Mouse (Mus musculus) hindbrain, embryonic 12.5 days (tissue): Measurements from ENCODE around the gene Kif18b. TPM values are rescaled to one million over a fixed set of nuclear protein-coding genes. Genes with fewer than 3 reads are reported as not detected.

Source experiments
- ATAC-seq: fragments of 200-750 bp; cut with Nextera tagmentation; 2 replicates; pipeline ENCODE4 v1.8.0; 2017; ENCODE audit warnings: moderate TSS enrichment; ENCODE audit not compliant: low FRiP score
- H3K27ac ChIP-seq: fragments of 300-500 bp; sonication (generic); 2 replicates; pipeline ENCODE4 v1.5.1; 2016; ENCODE audit warnings: mild to moderate bottlenecking
- H3K27me3 ChIP-seq: fragments of 300-500 bp; sonication (generic); 2 replicates; pipeline ENCODE4 v1.6.1; 2016; ENCODE audit warnings: mild to moderate bottlenecking
- H3K36me3 ChIP-seq: fragments of 300-500 bp; sonication (generic); 2 replicates; pipeline ENCODE4 v1.6.1; 2016; ENCODE audit warnings: mild to moderate bottlenecking
- H3K4me1 ChIP-seq: fragments of 300-500 bp; sonication (generic); 2 replicates; pipeline ENCODE4 v1.6.1; 2016
- H3K4me2 ChIP-seq: fragments of 300-500 bp; sonication (generic); replicated peaks from 2 replicates; pipeline ENCODE4 v1.6.1; 2016; ENCODE audit warnings: mild to moderate bottlenecking
- H3K4me3 ChIP-seq: fragments of 300-500 bp; sonication (generic); 2 replicates; pipeline ENCODE4 v1.5.1; 2016; ENCODE audit warnings: mild to moderate bottlenecking
- H3K9ac ChIP-seq: fragments of 300-500 bp; sonication (generic); 2 replicates; pipeline ENCODE4 v1.6.1; 2016; ENCODE audit warnings: mild to moderate bottlenecking, moderate library complexity
- H3K9me3 ChIP-seq: fragments of 300-500 bp; sonication (generic); replicated peaks from 2 replicates; pipeline ENCODE4 v1.6.1; 2016; ENCODE audit warnings: mild to moderate bottlenecking
- WGBS: fragments of 180-500 bp; shearing (Covaris S2); methylation state at CpG from one replicate; pipeline ENCODE4 v1.1.7; 2016; 5-methylcytosine and 5-hydroxymethylcytosine counted together
- polyA plus RNA-seq: library from polyadenylated mRNA; unstranded; fragments of >200 nt; fragmentation: Nextera tagmentation; extraction: Ambion mirVana; gene quantifications from 2 replicates; pipeline ENCODE4 v1.2.1, GENCODE M21; 2016

Gene Kif18b
- polyA plus RNA-seq, 1 experiment from 2014 or later, result 6.6 TPM

DNA sequence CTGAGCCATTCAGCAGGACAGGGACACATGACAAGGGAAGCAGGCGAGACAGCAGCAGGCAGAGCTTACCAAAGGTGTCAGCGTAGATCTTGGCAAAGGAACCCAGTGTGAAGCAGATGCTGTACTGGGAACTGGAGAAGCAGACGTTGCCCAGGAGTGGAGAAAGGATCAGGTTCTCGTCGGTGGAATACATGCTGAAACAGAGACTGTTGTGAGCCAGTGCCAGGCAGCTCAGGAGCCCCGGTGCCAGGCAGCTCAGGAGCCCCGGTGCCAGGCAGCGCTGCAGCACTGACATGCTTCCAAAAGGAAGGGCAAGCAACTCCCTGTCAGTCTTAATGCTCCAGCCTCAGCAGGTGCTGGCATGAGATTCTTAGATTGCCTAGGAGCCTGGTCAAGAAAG lies 65.0 kb downstream of the Kif18b start:
- Histone ChIP-seq H3K9me3 (no peaks in the 10 kb centered on the region), H3K4me1 (no peaks in the 10 kb centered on the region), H3K27ac (no peak overlapping the region), H3K9ac (no peak overlapping the region), H3K4me3 (no peak overlapping the region), H3K27me3 (no peaks in the 10 kb centered on the region), H3K4me2 (no peak overlapping the region), H3K36me3 (peaks cover 86% of the 10 kb centered on the region)
- ATAC-seq, result no peak
- WGBS, result 92% methylated on average over 8 of the region's 8 CpGs

DNA sequence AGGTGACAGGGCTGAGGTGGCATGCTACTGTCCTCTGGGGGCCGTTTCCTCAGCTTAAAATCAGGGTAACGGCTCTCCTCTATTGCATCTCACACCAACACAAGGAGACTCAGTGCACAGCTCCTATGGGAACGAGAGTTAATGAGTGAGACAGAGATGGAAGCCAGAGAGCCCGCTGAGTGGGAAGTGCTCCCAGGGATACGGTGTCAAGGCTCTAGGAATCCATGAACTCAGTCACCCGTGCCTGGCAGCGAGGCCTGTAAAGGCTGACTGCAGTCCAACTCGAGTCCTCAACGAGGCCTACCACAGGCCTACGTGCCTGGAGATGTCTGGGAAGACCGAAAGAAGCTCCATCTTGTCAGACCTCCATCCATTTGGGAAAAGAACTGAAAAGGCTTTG lies 66.0 kb downstream of the Kif18b start:
- H3K9ac ChIP-seq, result no peak overlapping the region
- no peak overlapping the region for H3K4me2 ChIP-seq
- ATAC-seq, result no peak
- no peak overlapping the region for H3K4me3 ChIP-seq
- H3K4me1 ChIP-seq, result no peaks in the 10 kb centered on the region
- H3K27ac ChIP-seq, result no peak overlapping the region
- peaks cover 92% of the 10 kb centered on the region for H3K36me3 ChIP-seq
- H3K9me3 ChIP-seq, result no peaks in the 10 kb centered on the region
- 87% methylated on average over 11 of the region's 11 CpGs for WGBS
- H3K27me3 ChIP-seq, result no peaks in the 10 kb centered on the region

DNA sequence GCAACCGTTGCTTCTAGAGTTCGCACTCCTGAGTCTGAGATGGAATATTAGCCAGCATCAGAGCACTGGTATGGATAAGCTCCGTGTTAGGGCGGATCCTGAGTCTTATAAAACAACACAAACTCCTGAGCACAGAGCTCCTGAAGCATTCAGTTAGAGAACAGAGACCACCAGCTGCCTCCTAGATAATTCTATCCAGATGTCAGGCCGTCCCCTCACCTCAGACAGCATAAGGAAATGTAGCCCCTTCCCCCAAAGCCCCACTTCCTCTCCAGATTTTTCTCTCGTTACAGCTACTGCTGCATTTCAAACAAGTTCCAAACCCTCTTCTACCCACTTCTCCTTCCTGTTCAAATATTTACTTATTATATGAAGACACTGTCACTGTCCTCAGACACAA lies 69.0 kb downstream of the Kif18b start:
- peaks cover 93% of the 10 kb centered on the region for H3K36me3 ChIP-seq
- no peaks in the 10 kb centered on the region for H3K9me3 ChIP-seq
- H3K4me2 ChIP-seq, result no peak overlapping the region
- 72% methylated on average over 6 of the region's 6 CpGs for WGBS
- no peak overlapping the region for H3K4me3 ChIP-seq
- no peak for ATAC-seq
- no peak overlapping the region for H3K27ac ChIP-seq
- no peak overlapping the region for H3K9ac ChIP-seq
- H3K27me3 ChIP-seq, result no peaks in the 10 kb centered on the region
- no peaks in the 10 kb centered on the region for H3K4me1 ChIP-seq

Other genes with a start within 250 kb of the Kif18b start
- 44.0 and 48.0 TPM in 2 replicates for gene Ccdc43, start 227.3 kb downstream of the Kif18b start, polyA plus RNA-seq
- gene Adam11, start 163.7 kb downstream of the Kif18b start, polyA plus RNA-seq, result 33.3 and 35.3 TPM in 2 replicates
- 77.6 and 81.3 TPM in 2 replicates for gene Gjc1, start 105.4 kb downstream of the Kif18b start, polyA plus RNA-seq
- not detected in 2 replicates for gene Higd1b, start 89.3 kb downstream of the Kif18b start, polyA plus RNA-seq
- 208 TPM in 2 replicates for gene Eftud2, start 44.1 kb downstream of the Kif18b start, polyA plus RNA-seq
- 1.7 and 3.4 TPM in 2 replicates for gene Ccdc103, start 43.9 kb downstream of the Kif18b start, polyA plus RNA-seq
- gene Fam187a, start 40.0 kb downstream of the Kif18b start, polyA plus RNA-seq, result not detected in 2 replicates
- 0.12 TPM in 1 of 2 replicates, not detected in the other for gene Gfap, start 24.2 kb downstream of the Kif18b start, polyA plus RNA-seq
- gene C1ql1, start 21.6 kb upstream of the Kif18b start, polyA plus RNA-seq, result 11.7 and 13.2 TPM in 2 replicates
- 38.6 and 40.3 TPM in 2 replicates for gene Nmt1, start 103.1 kb upstream of the Kif18b start, polyA plus RNA-seq
- gene Dcakd, start 103.2 kb upstream of the Kif18b start, polyA plus RNA-seq, result 160 and 161 TPM in 2 replicates
- gene Plcd3, start 176.5 kb upstream of the Kif18b start, polyA plus RNA-seq, result 1.6 and 1.7 TPM in 2 replicates
- 7.0 and 8.3 TPM in 2 replicates for gene Acbd4, start 176.6 kb upstream of the Kif18b start, polyA plus RNA-seq
- 3.8 and 4.0 TPM in 2 replicates for gene Hexim1, start 191.1 kb upstream of the Kif18b start, polyA plus RNA-seq
- gene Hexim2, start 207.3 kb upstream of the Kif18b start, polyA plus RNA-seq, result 12.0 and 12.9 TPM in 2 replicates
- gene Fmnl1, start 246.0 kb upstream of the Kif18b start, polyA plus RNA-seq, result 1.4 and 1.6 TPM in 2 replicates